Mouse (Mus musculus): ENCODE results near the gene Rbm19. TPM values are rescaled to one million over a fixed set of nuclear protein-coding genes. Genes with fewer than 3 reads are reported as not detected.

The Rbm19 gene
- polyA plus RNA-seq, 1 experiment from 2014 or later, result 15.6 TPM

DNA sequence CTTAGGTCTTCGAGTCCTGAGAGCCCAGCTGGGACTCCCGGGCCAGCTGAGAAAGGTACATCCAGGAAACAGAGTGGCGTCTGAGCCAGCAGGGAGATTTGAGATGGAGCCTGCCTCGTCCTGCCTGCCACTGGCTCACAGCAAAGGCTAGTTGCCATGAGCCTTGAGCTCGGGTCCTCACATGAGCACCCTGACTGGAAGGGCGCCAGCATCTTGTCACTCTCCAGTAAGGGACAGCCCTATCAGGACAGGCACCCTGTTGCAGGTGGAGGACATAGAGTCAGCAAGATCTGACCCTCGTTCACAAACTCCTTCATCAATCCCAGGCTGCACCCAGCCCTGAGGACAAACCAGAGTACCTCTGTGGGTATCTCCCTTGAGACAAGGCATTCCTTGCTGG lies 83.6 kb downstream of the Rbm19 start:
- no peak for ATAC-seq (ENCODE audit: insufficient number of reproducible peaks, insufficient read depth, low FRiP score, low read depth)
- Histone ChIP-seq H3K27me3 (ENCODE audit: control insufficient read depth, insufficient read depth, low read length) (no peaks in the 10 kb centered on the region), H3K27ac (replicated peaks in 1 of 2; ENCODE audit: control insufficient read depth in 1 of 2, insufficient read depth in 1 of 2, low read depth in 2 of 2, low read length in 2 of 2) (no peak overlapping the region), H3K9ac (ENCODE audit: low read length) (no peak overlapping the region), H3K4me1 (ENCODE audit: control insufficient read depth in 2 of 2, insufficient read depth in 2 of 2, low read length in 2 of 2) (peaks cover 8 to 14% of the 10 kb centered on the region in 2 experiments; a peak in 3 of 4 replicates), H3K36me3 (ENCODE audit: control insufficient read depth, insufficient read depth, low read length) (peaks cover 21% of the 10 kb centered on the region), H3K9me3 (ENCODE audit: control insufficient read depth, low read length) (no peaks in the 10 kb centered on the region), H3K4me2 (ENCODE audit: low read length) (no peak overlapping the region), H3K4me3 (ENCODE audit: control insufficient read depth in 1 of 2, insufficient read depth in 1 of 2, low read depth in 1 of 2, low read length in 2 of 2) (no peak overlapping the region)
- WGBS, result 86% methylated on average over 7 of the region's 7 CpGs

GRCm38 (mm10) chr5:120204316-120204715 lies 88.1 kb downstream of the Rbm19 start:
- Histone ChIP-seq H3K36me3 (ENCODE audit: control insufficient read depth, insufficient read depth, low read length) (peaks cover 7% of the 10 kb centered on the region), H3K9me3 (ENCODE audit: control insufficient read depth, low read length) (no peaks in the 10 kb centered on the region), H3K4me2 (ENCODE audit: low read length) (no peak overlapping the region), H3K9ac (ENCODE audit: low read length) (no peak overlapping the region), H3K4me3 (ENCODE audit: control insufficient read depth in 1 of 2, insufficient read depth in 1 of 2, low read depth in 1 of 2, low read length in 2 of 2) (no peak overlapping the region), H3K4me1 (ENCODE audit: control insufficient read depth in 2 of 2, insufficient read depth in 2 of 2, low read length in 2 of 2) (no peaks in the 10 kb centered on the region), H3K27ac (replicated peaks in 1 of 2; ENCODE audit: control insufficient read depth in 1 of 2, insufficient read depth in 1 of 2, low read depth in 2 of 2, low read length in 2 of 2) (no peak overlapping the region), H3K27me3 (ENCODE audit: control insufficient read depth, insufficient read depth, low read length) (peaks cover 13% of the 10 kb centered on the region)
- ATAC-seq (ENCODE audit: insufficient number of reproducible peaks, insufficient read depth, low FRiP score, low read depth), result no peak
- 59% methylated on average over 3 of the region's 3 CpGs for WGBS

DNA sequence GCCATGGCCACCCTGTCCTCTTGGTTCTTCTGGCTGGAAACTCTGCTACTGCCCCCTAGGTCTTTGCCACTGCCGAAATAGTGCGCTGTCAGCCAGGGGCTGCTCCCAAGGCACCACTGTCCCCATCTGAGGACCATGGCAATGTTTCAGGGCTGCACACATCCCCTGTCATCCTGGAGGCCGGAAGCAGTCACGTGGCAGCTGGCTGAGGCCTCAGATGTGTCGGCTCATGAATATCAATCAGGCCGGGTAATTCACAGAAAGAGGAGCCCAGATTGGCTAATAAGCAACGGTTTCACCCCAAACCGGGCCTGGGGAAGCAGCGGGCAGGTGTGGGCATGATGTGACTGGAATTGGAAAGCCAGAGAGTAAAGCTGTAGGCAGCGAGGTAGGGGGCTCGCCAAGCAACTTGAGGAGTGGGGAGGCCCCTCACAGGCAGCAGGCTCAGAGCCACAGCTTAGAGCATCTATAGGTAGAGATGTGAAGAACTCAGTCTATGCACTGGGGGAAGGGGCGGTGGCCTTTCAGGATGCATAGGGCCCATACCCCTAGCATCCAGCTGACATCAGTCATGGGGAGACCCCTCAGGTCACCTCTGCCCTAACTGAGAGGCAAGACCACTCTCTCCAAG lies 90.2 kb downstream of the Rbm19 start:
- no peak overlapping the region for H3K27ac ChIP-seq (replicated peaks in 1 of 2; ENCODE audit: control insufficient read depth in 1 of 2, insufficient read depth in 1 of 2, low read depth in 2 of 2, low read length in 2 of 2)
- peaks cover 22% of the 10 kb centered on the region for H3K27me3 ChIP-seq (ENCODE audit: control insufficient read depth, insufficient read depth, low read length)
- no peaks in the 10 kb centered on the region for H3K36me3 ChIP-seq (ENCODE audit: control insufficient read depth, insufficient read depth, low read length)
- H3K9ac ChIP-seq (ENCODE audit: low read length), result no peak overlapping the region
- H3K4me3 ChIP-seq (ENCODE audit: control insufficient read depth in 1 of 2, insufficient read depth in 1 of 2, low read depth in 1 of 2, low read length in 2 of 2), result no peak overlapping the region
- H3K4me1 ChIP-seq (ENCODE audit: control insufficient read depth in 2 of 2, insufficient read depth in 2 of 2, low read length in 2 of 2), result peaks cover 3 to 5% of the 10 kb centered on the region in 2 experiments; a peak in 1 of 4 replicates
- no peak overlapping the region for H3K4me2 ChIP-seq (ENCODE audit: low read length)
- H3K9me3 ChIP-seq (ENCODE audit: control insufficient read depth, low read length), result no peaks in the 10 kb centered on the region
- 65% methylated on average over 12 of the region's 12 CpGs for WGBS
- ATAC-seq (ENCODE audit: insufficient number of reproducible peaks, insufficient read depth, low FRiP score, low read depth), result no peak

DNA sequence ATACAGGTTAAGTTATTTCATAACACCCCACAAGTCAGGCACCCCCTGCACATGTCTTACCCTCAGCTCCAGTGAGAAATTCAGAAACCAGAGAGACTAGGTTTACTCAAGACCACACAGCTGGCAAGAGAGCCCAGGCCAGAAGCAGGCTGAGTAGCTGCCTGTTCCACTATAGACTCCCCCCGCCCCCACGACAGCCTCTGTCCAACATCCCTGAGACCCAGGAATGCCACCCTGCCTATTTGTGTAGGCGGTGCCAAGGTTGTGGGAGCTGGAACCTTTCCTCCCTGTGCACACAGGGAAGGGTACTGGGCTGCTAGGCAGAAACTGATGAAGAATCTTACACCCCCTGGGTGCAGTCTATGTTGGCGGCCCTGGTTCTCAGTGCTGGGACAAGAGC lies 91.2 kb downstream of the Rbm19 start:
- H3K27me3 ChIP-seq (ENCODE audit: control insufficient read depth, insufficient read depth, low read length), result peaks cover 24% of the 10 kb centered on the region
- no peak for ATAC-seq (ENCODE audit: insufficient number of reproducible peaks, insufficient read depth, low FRiP score, low read depth)
- H3K9me3 ChIP-seq (ENCODE audit: control insufficient read depth, low read length), result no peaks in the 10 kb centered on the region
- no peak overlapping the region for H3K4me2 ChIP-seq (ENCODE audit: low read length)
- 51% methylated on average over 4 of the region's 4 CpGs for WGBS
- H3K9ac ChIP-seq (ENCODE audit: low read length), result no peak overlapping the region
- no peak overlapping the region for H3K4me3 ChIP-seq (ENCODE audit: control insufficient read depth in 1 of 2, insufficient read depth in 1 of 2, low read depth in 1 of 2, low read length in 2 of 2)
- no peaks in the 10 kb centered on the region for H3K36me3 ChIP-seq (ENCODE audit: control insufficient read depth, insufficient read depth, low read length)
- H3K4me1 ChIP-seq (ENCODE audit: control insufficient read depth in 2 of 2, insufficient read depth in 2 of 2, low read length in 2 of 2), result peaks cover 3 to 5% of the 10 kb centered on the region in 2 experiments; a peak in 1 of 4 replicates
- H3K27ac ChIP-seq (replicated peaks in 1 of 2; ENCODE audit: control insufficient read depth in 1 of 2, insufficient read depth in 1 of 2, low read depth in 2 of 2, low read length in 2 of 2), result no peak overlapping the region

DNA sequence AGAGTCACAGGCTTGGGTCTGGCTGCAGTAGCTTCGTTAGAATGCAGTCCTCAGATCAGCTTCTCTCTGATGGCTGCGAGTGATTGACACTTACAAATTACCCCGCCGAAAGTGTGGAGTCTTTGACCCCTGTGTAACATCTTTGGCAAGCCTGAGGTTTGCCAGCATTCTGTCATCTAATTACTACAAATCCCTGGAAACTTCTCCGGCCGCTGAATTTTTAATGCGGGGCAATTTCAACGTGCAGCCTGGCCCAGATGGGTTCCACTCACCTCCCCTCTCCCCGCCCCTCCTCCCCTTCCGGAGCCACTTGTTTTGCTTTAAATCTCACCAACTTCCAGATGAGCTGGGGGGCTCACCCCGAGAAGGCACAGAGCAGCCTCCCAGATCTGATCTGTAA lies 94.4 kb downstream of the Rbm19 start:
- H3K27ac ChIP-seq (replicated peaks in 1 of 2; ENCODE audit: control insufficient read depth in 1 of 2, insufficient read depth in 1 of 2, low read depth in 2 of 2, low read length in 2 of 2), result no peak overlapping the region
- 0 out of 4 replicates have a peak overlapping the region, but pooled peaks of 1 of the 2 experiments have one; percentile 6 for H3K4me3 ChIP-seq (ENCODE audit: control insufficient read depth in 1 of 2, insufficient read depth in 1 of 2, low read depth in 1 of 2, low read length in 2 of 2)
- no peaks in the 10 kb centered on the region for H3K9me3 ChIP-seq (ENCODE audit: control insufficient read depth, low read length)
- peaks cover 29% of the 10 kb centered on the region for H3K27me3 ChIP-seq (ENCODE audit: control insufficient read depth, insufficient read depth, low read length)
- H3K4me2 ChIP-seq (ENCODE audit: low read length), result peak overlapping the region; percentile 58
- peaks cover 3 to 5% of the 10 kb centered on the region in 2 experiments; a peak in 1 of 4 replicates for H3K4me1 ChIP-seq (ENCODE audit: control insufficient read depth in 2 of 2, insufficient read depth in 2 of 2, low read length in 2 of 2)
- WGBS, result 15% methylated on average over 11 of the region's 11 CpGs
- no peak for ATAC-seq (ENCODE audit: insufficient number of reproducible peaks, insufficient read depth, low FRiP score, low read depth)
- no peaks in the 10 kb centered on the region for H3K36me3 ChIP-seq (ENCODE audit: control insufficient read depth, insufficient read depth, low read length)
- no peak overlapping the region for H3K9ac ChIP-seq (ENCODE audit: low read length)

- Histone ChIP-seq H3K27ac (replicated peaks in 1 of 2; ENCODE audit: control insufficient read depth in 1 of 2, insufficient read depth in 1 of 2, low read depth in 2 of 2, low read length in 2 of 2) (no peak overlapping the region), H3K36me3 (ENCODE audit: control insufficient read depth, insufficient read depth, low read length) (no peaks in the 10 kb centered on the region), H3K27me3 (ENCODE audit: control insufficient read depth, insufficient read depth, low read length) (peaks cover 29% of the 10 kb centered on the region), H3K4me3 (ENCODE audit: control insufficient read depth in 1 of 2, insufficient read depth in 1 of 2, low read depth in 1 of 2, low read length in 2 of 2) (peak overlapping the region; percentile 14 to 20; a peak in 3 of 4 replicates), H3K9ac (ENCODE audit: low read length) (no peak overlapping the region), H3K9me3 (ENCODE audit: control insufficient read depth, low read length) (no peaks in the 10 kb centered on the region), H3K4me1 (ENCODE audit: control insufficient read depth in 2 of 2, insufficient read depth in 2 of 2, low read length in 2 of 2) (peaks cover 3 to 5% of the 10 kb centered on the region in 2 experiments; a peak in 1 of 4 replicates), H3K4me2 (ENCODE audit: low read length) (peak overlapping the region; percentile 58)
- WGBS, result 5% methylated on average over 17 of the region's 17 CpGs
- no peak for ATAC-seq (ENCODE audit: insufficient number of reproducible peaks, insufficient read depth, low FRiP score, low read depth)
Observed at GRCm38 (mm10) chr5:120211182-120211581, 94.9 kb downstream of the Rbm19 start.

DNA sequence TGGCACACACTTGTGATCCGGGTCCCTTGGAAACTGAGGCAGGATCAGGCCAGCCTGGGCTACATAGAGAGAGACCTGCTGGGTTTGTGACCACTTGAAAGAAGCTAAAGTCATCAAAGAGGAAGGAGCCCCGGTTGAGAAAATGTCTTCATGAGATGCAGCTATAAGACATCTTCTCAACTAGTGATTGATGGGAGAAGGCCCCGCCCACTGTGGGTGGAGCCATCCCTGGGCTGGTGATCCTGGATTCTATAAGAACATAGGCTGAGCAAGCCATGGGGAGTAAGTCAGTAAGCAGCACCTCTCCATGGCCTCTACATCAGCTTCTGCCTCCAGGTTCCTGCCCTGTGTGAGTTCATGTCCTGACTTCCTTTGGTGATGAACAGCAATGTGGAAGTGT lies 98.2 kb downstream of the Rbm19 start:
- H3K27me3 ChIP-seq (ENCODE audit: control insufficient read depth, insufficient read depth, low read length), result peaks cover 14% of the 10 kb centered on the region
- no peak for ATAC-seq (ENCODE audit: insufficient number of reproducible peaks, insufficient read depth, low FRiP score, low read depth)
- 65% methylated on average over 3 of the region's 3 CpGs for WGBS

GRCm38 (mm10) chr5:120221216-120221615 lies 105.0 kb downstream of the Rbm19 start:
- WGBS, result 8% methylated on average over 4 of the region's 4 CpGs
- Histone ChIP-seq H3K4me1 (ENCODE audit: control insufficient read depth in 2 of 2, insufficient read depth in 2 of 2, low read length in 2 of 2) (no peaks in the 10 kb centered on the region), H3K27me3 (ENCODE audit: control insufficient read depth, insufficient read depth, low read length) (peaks cover 9% of the 10 kb centered on the region), H3K36me3 (ENCODE audit: control insufficient read depth, insufficient read depth, low read length) (no peaks in the 10 kb centered on the region), H3K9me3 (ENCODE audit: control insufficient read depth, low read length) (no peaks in the 10 kb centered on the region), H3K4me2 (ENCODE audit: low read length) (no peak overlapping the region), H3K9ac (ENCODE audit: low read length) (no peak overlapping the region), H3K4me3 (ENCODE audit: control insufficient read depth in 1 of 2, insufficient read depth in 1 of 2, low read depth in 1 of 2, low read length in 2 of 2) (no peak overlapping the region), H3K27ac (replicated peaks in 1 of 2; ENCODE audit: control insufficient read depth in 1 of 2, insufficient read depth in 1 of 2, low read depth in 2 of 2, low read length in 2 of 2) (no peak overlapping the region)
- no peak for ATAC-seq (ENCODE audit: insufficient number of reproducible peaks, insufficient read depth, low FRiP score, low read depth)

More for the DNA sequence above, 98.2 kb downstream of the Rbm19 start:
- Histone ChIP-seq H3K4me3 (ENCODE audit: control insufficient read depth in 1 of 2, insufficient read depth in 1 of 2, low read depth in 1 of 2, low read length in 2 of 2) (no peak overlapping the region), H3K36me3 (ENCODE audit: control insufficient read depth, insufficient read depth, low read length) (no peaks in the 10 kb centered on the region), H3K9ac (ENCODE audit: low read length) (no peak overlapping the region), H3K4me2 (ENCODE audit: low read length) (no peak overlapping the region), H3K27ac (replicated peaks in 1 of 2; ENCODE audit: control insufficient read depth in 1 of 2, insufficient read depth in 1 of 2, low read depth in 2 of 2, low read length in 2 of 2) (no peak overlapping the region), H3K4me1 (ENCODE audit: control insufficient read depth in 2 of 2, insufficient read depth in 2 of 2, low read length in 2 of 2) (peaks cover 3 to 5% of the 10 kb centered on the region in 2 experiments; a peak in 1 of 4 replicates), H3K9me3 (ENCODE audit: control insufficient read depth, low read length) (no peaks in the 10 kb centered on the region)
